Mouse (Mus musculus): ENCODE measurements around the gene Gm5483.
"Not testable (repeated sequence)": the region's sequence is repeated elsewhere in the genome, so short reads cannot be mapped to it uniquely, and the experiment has no call there.

Gm5483 gene

DNA sequence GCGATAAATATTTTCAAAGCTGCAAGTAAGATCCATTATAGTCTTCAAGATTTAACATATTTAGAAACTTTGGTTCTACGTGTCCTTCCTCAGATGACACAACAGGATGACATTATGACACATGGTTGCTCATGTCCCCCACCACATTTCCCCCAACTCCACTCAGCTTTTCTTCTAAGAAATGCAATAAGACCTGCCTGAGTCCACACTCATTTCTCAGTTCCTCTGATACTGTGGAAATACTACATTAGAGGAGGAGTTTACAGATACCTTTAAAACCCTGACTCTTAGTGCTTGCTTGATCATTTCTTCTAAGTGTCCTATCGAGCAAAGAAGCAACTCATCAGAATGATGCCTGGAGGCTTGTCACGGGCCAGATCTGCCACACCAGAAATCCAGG is at the start of gene Gm5483:
Gene Gm5483, plus strand, starts transcription at position 301 of the 400 bp plus-strand sequence.
- not testable (repeated sequence) for DNase-seq (ENCODE audit: low spot score)

DNA sequence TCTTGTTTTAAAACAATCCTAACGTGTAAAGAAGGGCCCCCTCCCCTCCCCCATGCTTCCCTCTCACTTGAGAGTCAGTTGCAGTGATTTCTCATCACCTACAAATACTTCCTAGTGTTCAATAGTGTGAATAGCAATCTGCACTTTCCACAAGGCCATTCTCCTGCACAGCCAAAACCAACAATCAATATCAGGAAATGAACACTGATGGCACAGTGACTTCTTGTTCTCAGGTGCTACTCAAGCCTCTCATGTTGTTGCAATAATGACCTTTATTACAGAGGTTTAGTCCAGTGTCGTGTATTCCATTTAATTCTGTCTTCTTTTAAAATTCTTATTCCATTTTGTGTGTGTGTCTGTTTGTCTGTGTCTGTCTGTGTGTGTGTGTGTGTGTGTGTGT is 45.8 kb upstream of the Gm5483 start:
- no peak for DNase-seq (ENCODE audit: low spot score)

GRCm38 (mm10) chr16:36156402-36156975 is 27.5 kb upstream of the Gm5483 start, which contains the start of gene Stfa2l1:
Stfa2l1 (plus strand) TSS chr16:36156811.
- DNase-seq (ENCODE audit: low spot score), result no peak

GRCm38 (mm10) chr16:36167841-36168240 is 16.2 kb upstream of the Gm5483 start:
- not testable (repeated sequence) for DNase-seq (ENCODE audit: low spot score)

- no peak for DNase-seq (ENCODE audit: low spot score)
Measured at GRCm38 (mm10) chr16:36176108-36176507, 7.9 kb upstream of the Gm5483 start.

GRCm38 (mm10) chr16:36179910-36180309 is 4.1 kb upstream of the Gm5483 start:
- no peak for DNase-seq (ENCODE audit: low spot score)

- no peak for DNase-seq (ENCODE audit: low spot score)
Measured at GRCm38 (mm10) chr16:36199226-36199625, 15.2 kb downstream of the Gm5483 start.

DNA sequence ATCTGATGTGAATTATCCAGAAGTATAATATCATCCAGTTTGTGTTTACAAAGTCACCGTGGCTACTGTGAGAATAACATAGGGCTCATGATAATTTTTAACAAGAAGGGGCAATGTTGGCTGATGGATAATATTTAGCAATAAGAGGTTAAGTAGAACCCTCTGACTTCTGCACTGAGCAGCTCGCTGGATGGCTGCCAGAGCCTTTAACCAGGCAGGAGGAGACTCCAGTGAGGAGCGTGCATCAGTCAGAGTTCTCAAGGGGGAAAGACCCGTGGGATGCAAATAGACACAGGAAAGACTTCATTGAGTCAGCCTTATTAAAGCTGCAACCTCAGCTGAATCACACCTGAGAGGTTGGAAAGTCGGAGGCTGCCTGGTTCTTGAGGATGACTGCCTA is 19.8 kb downstream of the Gm5483 start:
- no peak for DNase-seq (ENCODE audit: low spot score)

GRCm38 (mm10) chr16:36205684-36206083 is 21.7 kb downstream of the Gm5483 start:
- DNase-seq (ENCODE audit: low spot score), result not testable (repeated sequence)

GRCm38 (mm10) chr16:36209967-36210453 is 26.0 kb downstream of the Gm5483 start, which contains the start of gene Gm5416:
Gm5416 (plus strand) TSS chr16:36210403.
- DNase-seq (ENCODE audit: low spot score), result no peak

GRCm38 (mm10) chr16:36221168-36221567 is 37.2 kb downstream of the Gm5483 start, which contains the start of gene 2010005H15Rik:
2010005H15Rik (plus strand) TSS chr16:36221468.
- DNase-seq (ENCODE audit: low spot score), result not testable (repeated sequence)
